Mouse (Mus musculus): ENCODE data around the gene Maz.

GRCm38 (mm10) chr7:127030172-127030571 is 3.3 kb upstream of the Maz start:
- TF ChIP-seq EP300 (IDR thresholded peaks at IDR 0.05) (no peak), CTCF (IDR thresholded peaks at IDR 0.05) (no peak)

Data from lung, postnatal 0 days (tissue).